Mouse (Mus musculus): ENCODE measurements around the gene Fam219a.

DNA sequence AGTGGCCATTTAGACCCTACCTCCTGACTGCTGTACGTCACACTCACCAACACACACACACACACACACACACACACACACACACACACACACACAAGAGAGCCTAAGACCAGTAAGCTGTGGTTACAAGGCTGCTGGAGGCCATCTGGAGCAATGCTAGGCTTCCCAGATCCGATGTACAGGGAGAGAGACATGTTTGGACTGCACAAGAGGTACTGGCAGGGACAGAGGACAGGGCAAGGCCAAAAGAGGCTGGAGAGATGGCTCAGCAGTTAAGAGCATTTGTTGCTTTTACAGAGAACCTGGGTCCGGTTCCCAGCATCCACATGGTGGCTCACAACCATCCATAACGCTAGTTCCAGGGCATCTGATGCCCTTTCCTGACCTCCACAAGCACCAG, 74.3 kb downstream of the Fam219a start:
- TF ChIP-seq CTCF (IDR thresholded peaks at IDR 0.05) (no peak), POLR2A (IDR thresholded peaks at IDR 0.05; ENCODE audit: insufficient read depth, low read depth, low read length) (no peak), EP300 (IDR thresholded peaks at IDR 0.05; ENCODE audit: insufficient read depth, low read depth, low read length) (no peak)
